Mouse (Mus musculus) cerebellum, adult 8-10 months (tissue): ENCODE data around the gene Arhgef2.
A peak's percentile ranks its signal among the peaks of the same experiment; 100 is the strongest.
"Not testable (repeated sequence)": the region's sequence is repeated elsewhere in the genome, so short reads cannot be mapped to it uniquely, and the experiment has no call there.

Experiments used
- DNase-seq: peaks from one replicate; pipeline ENCODE4 v3.0.0; 2022

Arhgef2 gene

GRCm38 (mm10) chr3:88591950-88592731 lies 13.6 kb upstream of the Arhgef2 start:
- DNase-seq: peak; percentile 54

GRCm38 (mm10) chr3:88592942-88593576 lies 12.7 kb upstream of the Arhgef2 start:
- DNase-seq: no peak

- no peak for DNase-seq
Observed at GRCm38 (mm10) chr3:88593893-88594580, 11.7 kb upstream of the Arhgef2 start.

GRCm38 (mm10) chr3:88596547-88596946 lies 9.2 kb upstream of the Arhgef2 start:
- DNase-seq: not testable (repeated sequence)

GRCm38 (mm10) chr3:88602466-88602865 lies 3.3 kb upstream of the Arhgef2 start:
- DNase-seq: no peak

GRCm38 (mm10) chr3:88603714-88604161 lies 2.0 kb upstream of the Arhgef2 start:
- DNase-seq: peak; percentile 57

GRCm38 (mm10) chr3:88604863-88605262 lies 903 bp upstream of the Arhgef2 start:
- no peak for DNase-seq

- peak; percentile 93 for DNase-seq
Observed at GRCm38 (mm10) chr3:88607065-88607757, 1.4 kb downstream of the Arhgef2 start.

- DNase-seq: no peak
Observed at GRCm38 (mm10) chr3:88607758-88608138, 2.0 kb downstream of the Arhgef2 start.

GRCm38 (mm10) chr3:88609066-88609465 lies 3.3 kb downstream of the Arhgef2 start:
- DNase-seq: no peak

- no peak for DNase-seq
Observed at GRCm38 (mm10) chr3:88614418-88614817, 8.7 kb downstream of the Arhgef2 start.

GRCm38 (mm10) chr3:88615117-88615516 lies 9.4 kb downstream of the Arhgef2 start:
- DNase-seq: no peak

- peak; percentile 76 for DNase-seq
Observed at GRCm38 (mm10) chr3:88615902-88616391, 10.2 kb downstream of the Arhgef2 start.

- no peak for DNase-seq
Observed at GRCm38 (mm10) chr3:88616951-88617500, 11.3 kb downstream of the Arhgef2 start.

- no peak for DNase-seq
Observed at GRCm38 (mm10) chr3:88618074-88618871, 12.5 kb downstream of the Arhgef2 start.

GRCm38 (mm10) chr3:88619113-88620097 lies 13.6 kb downstream of the Arhgef2 start:
- DNase-seq: no peak

GRCm38 (mm10) chr3:88620146-88620991 lies 14.6 kb downstream of the Arhgef2 start:
- no peak for DNase-seq

- DNase-seq: peak; percentile 69
Observed at GRCm38 (mm10) chr3:88620992-88621536, 15.3 kb downstream of the Arhgef2 start.

- no peak for DNase-seq
Observed at GRCm38 (mm10) chr3:88621537-88622112, 15.9 kb downstream of the Arhgef2 start.
